Mouse (Mus musculus) embryonic stem cell, embryonic (primary cell): ENCODE measurements around the gene Cfap77.

Experiments
- CTCF ChIA-PET, 4 experiments: fragments of 300-600 bp in 2 of 4; fragments of 350-600 bp in 2 of 4; sonication (Branson Sonifier 250); formaldehyde crosslinking; loops; one replicate each; lab custom pipeline; 2022; ENCODE audit warnings: inconsistent platforms in 2 of 4; lab: Charles Lee
- POLR2A ChIA-PET, 4 experiments: fragments of 300-600 bp in 2 of 4; fragments of 350-600 bp in 2 of 4; sonication (Branson Sonifier 250); formaldehyde crosslinking; loops; one replicate each; lab custom pipeline; 2022; ENCODE audit warnings: antibody characterized with exemption in 4 of 4, inconsistent platforms in 1 of 4; lab: Charles Lee

Gene Cfap77

DNA sequence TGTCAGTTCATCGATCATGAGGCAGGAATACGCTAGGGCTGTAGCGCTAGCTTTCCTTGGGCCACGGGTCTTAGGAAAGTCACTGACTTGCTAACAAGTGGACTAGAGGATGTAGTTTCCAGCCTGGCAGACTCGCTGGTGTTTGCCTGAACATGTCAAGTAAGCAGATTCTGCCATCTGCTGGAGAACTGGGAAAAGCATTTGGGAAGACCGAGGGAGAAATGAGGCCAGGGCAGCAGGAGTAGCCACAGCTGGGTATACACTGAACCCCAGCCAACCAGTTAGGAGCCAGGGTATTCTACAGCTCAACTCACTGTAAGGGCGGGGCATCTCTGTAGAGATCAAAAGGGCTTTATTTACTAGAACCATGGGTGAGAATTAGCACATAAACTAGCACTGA is 11.5 kb upstream of the Cfap77 start:
- ChIA-PET POLR2A (interaction anchor here (0.6 to 6.5 kb wide), 44 partner anchors 8 to 1994 kb away, joined by 3 to 86 read pairs (median 4); partner anchors contain the start of genes Setx (in 2 of the 4), Cfap77 (in 1 of the 4) and Rapgef1 (in 1 of the 4)), CTCF (interaction anchor here (0.5 to 3.4 kb wide), 32 partner anchors 9 to 602 kb away, joined by 3 to 16 read pairs (median 4); partner anchors contain the start of gene Cfap77 (in 2 of the 4))

DNA sequence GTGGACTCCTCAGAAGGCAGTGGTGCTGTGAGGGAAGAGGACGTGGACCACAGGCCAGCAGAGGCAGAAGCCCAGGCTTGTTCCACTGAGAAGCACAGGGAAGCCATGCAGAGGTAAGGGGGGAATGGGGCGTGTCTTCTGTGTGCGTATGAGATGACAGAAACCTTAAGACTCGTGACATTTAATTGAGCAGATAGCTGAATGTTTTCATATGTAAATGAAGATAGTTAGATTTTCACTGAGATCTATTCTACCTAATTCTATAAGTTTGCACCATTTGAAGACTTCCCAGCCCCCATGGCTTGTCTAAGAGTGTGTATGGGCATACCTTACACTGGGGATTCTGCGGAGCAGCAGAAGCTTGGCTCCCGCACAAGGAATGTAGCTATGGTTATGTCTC is 10.9 kb upstream of the Cfap77 start:
- CTCF ChIA-PET, result interaction anchor here (0.6 to 3.4 kb wide), 25 partner anchors 10 to 1024 kb away, joined by 3 to 16 read pairs (median 4); partner anchors contain the start of gene Cfap77 (in 2 of the 4)
- POLR2A ChIA-PET, result interaction anchor here (0.6 to 6.5 kb wide), 48 partner anchors 8 to 1995 kb away, joined by 3 to 86 read pairs (median 4); partner anchors contain the start of genes Cfap77 (in 2 of the 4), Setx (in 2 of the 4), Ak8 (in 1 of the 4) and Spaca9 (in 1 of the 4)

- POLR2A ChIA-PET, result interaction anchor here (0.6 to 5.7 kb wide), 55 partner anchors 8 to 761 kb away, joined by 3 to 70 read pairs (median 4); partner anchors contain the start of genes Barhl1 (in 2 of the 4), Ddx31 (in 1 of the 4), Gtf3c4 (in 1 of the 4) and Setx (in 1 of the 4)
- CTCF ChIA-PET, result interaction anchor here (0.6 to 1.4 kb wide), 16 partner anchors 8 to 596 kb away, joined by 3 to 19 read pairs (median 4); no protein-coding TSS in a partner anchor
These were observed 5.3 kb upstream of the Cfap77 start, which contains the start of gene Ttf1 for GRCm38 (mm10) chr2:29060135-29060597. Gene Ttf1 (plus strand): TSS chr2:29060262.

DNA sequence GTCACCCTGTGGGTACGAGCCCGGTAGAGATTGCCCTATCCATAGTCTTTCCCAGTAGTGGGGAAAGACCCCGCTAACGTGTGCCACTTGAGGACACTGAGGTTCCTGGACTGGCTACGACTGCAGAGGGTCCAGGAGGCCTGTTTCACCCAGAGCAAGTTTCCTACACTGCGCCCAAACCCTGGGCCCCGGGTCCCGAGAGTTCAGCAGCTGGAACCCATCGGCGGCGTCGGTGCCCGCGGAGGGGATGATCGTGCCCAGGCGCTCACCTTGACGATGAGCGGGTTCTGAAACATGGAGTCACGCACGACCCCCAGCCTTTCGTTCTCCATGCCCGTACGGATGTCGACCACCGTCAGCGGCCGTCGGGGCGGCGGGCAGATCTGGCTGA is 326 bp downstream of the Cfap77 start:
- CTCF ChIA-PET, result interaction anchor here in 3 of 4 experiments (0.6 to 2.2 kb wide), 10 partner anchors 11 to 680 kb away, joined by 3 to 18 read pairs (median 6); partner anchors contain the start of gene Spaca9 (in 1 of the 3)
- POLR2A ChIA-PET, result interaction anchor here in 3 of 4 experiments (1.0 to 2.8 kb wide), 6 partner anchors 11 to 75 kb away, joined by 3 to 10 read pairs (median 4); no protein-coding TSS in a partner anchor

DNA sequence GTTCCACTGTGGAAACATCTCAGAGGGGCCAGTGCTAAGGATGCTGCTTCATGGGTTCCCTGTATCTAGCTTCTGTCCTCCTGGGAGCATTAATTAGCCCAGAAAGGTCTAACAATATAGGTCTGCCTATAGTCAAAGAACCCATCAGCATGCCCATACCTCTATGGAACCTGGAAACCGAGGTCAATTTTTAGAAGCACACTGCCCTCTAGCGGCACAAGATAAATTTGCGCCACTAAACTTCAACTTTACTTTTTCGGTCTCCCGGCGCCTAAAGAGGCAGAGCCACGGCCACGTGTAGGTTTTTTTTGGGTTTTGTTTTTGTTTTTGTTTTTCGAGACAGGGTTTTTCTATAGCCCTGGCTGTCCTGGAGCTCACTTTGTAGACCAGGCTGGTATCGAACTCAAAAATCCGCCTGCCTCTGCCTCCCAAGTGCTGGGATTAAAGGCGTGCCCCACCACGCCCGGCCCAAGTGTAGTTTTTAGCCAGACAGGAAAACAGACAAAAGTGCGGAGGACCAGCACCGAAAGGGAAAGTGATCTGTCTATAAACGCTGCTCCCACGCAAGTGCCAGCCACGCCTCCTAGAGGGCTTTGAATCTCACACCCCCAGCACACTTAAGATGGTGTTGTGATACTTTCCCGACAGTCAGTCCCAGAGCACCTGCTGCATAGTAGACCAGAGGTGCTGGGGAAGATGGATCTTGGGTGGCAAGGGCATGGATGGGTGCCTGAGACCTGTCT is 893 bp downstream of the Cfap77 start:
- ChIA-PET POLR2A (interaction anchor here in 3 of 4 experiments (1.4 to 2.8 kb wide), 3 partner anchors 12 to 23 kb away, joined by 3 to 10 read pairs (median 9); no protein-coding TSS in a partner anchor), CTCF (interaction anchor here (0.6 to 3.2 kb wide), 24 partner anchors 12 to 355 kb away, joined by 3 to 43 read pairs (median 7); partner anchors contain the start of gene Spaca9 (in 1 of the 4))

GRCm38 (mm10) chr2:29052943-29053454 is 1.9 kb downstream of the Cfap77 start:
- POLR2A ChIA-PET, result interaction anchor here (0.6 to 2.8 kb wide), 7 partner anchors 11 to 137 kb away, joined by 3 to 10 read pairs (median 4); no protein-coding TSS in a partner anchor
- CTCF ChIA-PET, result interaction anchor here (0.6 to 3.2 kb wide), 127 partner anchors 9 to 613 kb away, joined by 3 to 43 read pairs (median 4); partner anchors contain the start of genes Barhl1 (in 2 of the 4), Ddx31 (in 1 of the 4), Gtf3c4 (in 1 of the 4) and Gtf3c5 (in 1 of the 4)

- ChIA-PET CTCF (interaction anchor here (0.6 to 3.2 kb wide), 36 partner anchors 8 to 567 kb away, joined by 3 to 43 read pairs (median 6); partner anchors contain the start of genes Barhl1 (in 1 of the 4) and Rapgef1 (in 1 of the 4)), POLR2A (interaction anchor here in 2 of 4 experiments (0.8 to 1.2 kb wide), 3 partner anchors 18 to 75 kb away, joined by 3 to 4 read pairs (median 3); no protein-coding TSS in a partner anchor)
These were observed 2.9 kb downstream of the Cfap77 start for GRCm38 (mm10) chr2:29051932-29052331.

- CTCF ChIA-PET, result interaction anchor here (0.6 to 3.0 kb wide), 9 partner anchors 70 to 542 kb away, joined by 3 to 9 read pairs (median 3); no protein-coding TSS in a partner anchor
- POLR2A ChIA-PET, result interaction anchor here (0.6 to 1.9 kb wide), 10 partner anchors 10 to 793 kb away, joined by 3 to 7 read pairs (median 4); partner anchors contain the start of genes Barhl1 (in 1 of the 4) and Tsc1 (in 1 of the 4)
These were observed 8.7 kb downstream of the Cfap77 start for GRCm38 (mm10) chr2:29046151-29046550.

DNA sequence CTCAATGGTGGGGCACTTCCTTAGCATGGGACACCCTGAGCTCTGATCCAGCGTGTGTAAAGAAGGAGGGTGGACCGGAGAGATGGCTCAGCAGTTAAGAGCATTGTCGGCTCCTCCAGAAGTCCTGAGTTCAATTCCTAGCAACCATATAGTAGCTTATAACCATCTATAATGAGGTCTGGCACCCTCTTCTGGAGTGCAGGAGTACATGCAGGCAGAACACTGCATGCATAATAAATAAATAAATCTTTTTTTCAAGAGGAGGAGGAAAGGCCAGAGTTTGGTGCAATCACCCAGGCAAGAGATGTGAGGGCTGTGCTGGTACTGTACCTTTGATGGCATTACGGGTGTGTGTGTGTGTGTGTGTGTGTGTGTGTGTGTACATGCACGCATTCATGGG is 12.7 kb downstream of the Cfap77 start:
- CTCF ChIA-PET, result interaction anchor here (0.5 to 2.8 kb wide), 32 partner anchors 9 to 1816 kb away, joined by 3 to 23 read pairs (median 4); partner anchors contain the start of gene Ttf1 (in 2 of the 4)

GRCm38 (mm10) chr2:29041477-29041768 is 13.4 kb downstream of the Cfap77 start:
- POLR2A ChIA-PET, result interaction anchor here (0.8 to 3.9 kb wide), 12 partner anchors 8 to 211 kb away, joined by 3 to 16 read pairs (median 3); partner anchors contain the start of gene Ttf1 (in 1 of the 4)
- CTCF ChIA-PET, result interaction anchor here (0.8 to 2.8 kb wide), 17 partner anchors 8 to 327 kb away, joined by 3 to 23 read pairs (median 6); partner anchors contain the start of gene Ttf1 (in 1 of the 4)

More for the DNA sequence above, 12.7 kb downstream of the Cfap77 start:
- POLR2A ChIA-PET, result interaction anchor here (0.6 to 3.9 kb wide), 14 partner anchors 9 to 742 kb away, joined by 3 to 16 read pairs (median 3); partner anchors contain the start of gene Ttf1 (in 1 of the 4)

GRCm38 (mm10) chr2:29040594-29041476 is 14.0 kb downstream of the Cfap77 start:
- ChIA-PET CTCF (interaction anchor here (0.6 to 2.8 kb wide), 13 partner anchors 7 to 1003 kb away, joined by 3 to 23 read pairs (median 7); no protein-coding TSS in a partner anchor), POLR2A (interaction anchor here in 2 of 4 experiments (0.8 to 3.9 kb wide), 8 partner anchors 8 to 200 kb away, joined by 3 to 16 read pairs (median 3); partner anchors contain the start of genes Ddx31 (in 1 of the 2), Gtf3c4 (in 1 of the 2) and Ttf1 (in 1 of the 2))

GRCm38 (mm10) chr2:29039741-29040140 is 15.1 kb downstream of the Cfap77 start:
- CTCF ChIA-PET, result interaction anchor here in 3 of 4 experiments (0.6 to 2.5 kb wide), 3 partner anchors 36 to 116 kb away, joined by 4 to 10 read pairs (median 4); no protein-coding TSS in a partner anchor
- POLR2A ChIA-PET, result interaction anchor here in 1 of 4 experiments (1.0 to 3.9 kb wide), 2 partner anchors 21 to 199 kb away, joined by 3 to 16 read pairs; partner anchors contain the start of genes Ddx31, Gtf3c4 and Ttf1

- POLR2A ChIA-PET, result interaction anchor here in 1 of 4 experiments (0.5 to 1.0 kb wide), 3 partner anchors 11 to 75 kb away, joined by 3 read pairs; no protein-coding TSS in a partner anchor
- CTCF ChIA-PET, result no interaction called here
These were observed 19.2 kb downstream of the Cfap77 start for GRCm38 (mm10) chr2:29035698-29036097.

DNA sequence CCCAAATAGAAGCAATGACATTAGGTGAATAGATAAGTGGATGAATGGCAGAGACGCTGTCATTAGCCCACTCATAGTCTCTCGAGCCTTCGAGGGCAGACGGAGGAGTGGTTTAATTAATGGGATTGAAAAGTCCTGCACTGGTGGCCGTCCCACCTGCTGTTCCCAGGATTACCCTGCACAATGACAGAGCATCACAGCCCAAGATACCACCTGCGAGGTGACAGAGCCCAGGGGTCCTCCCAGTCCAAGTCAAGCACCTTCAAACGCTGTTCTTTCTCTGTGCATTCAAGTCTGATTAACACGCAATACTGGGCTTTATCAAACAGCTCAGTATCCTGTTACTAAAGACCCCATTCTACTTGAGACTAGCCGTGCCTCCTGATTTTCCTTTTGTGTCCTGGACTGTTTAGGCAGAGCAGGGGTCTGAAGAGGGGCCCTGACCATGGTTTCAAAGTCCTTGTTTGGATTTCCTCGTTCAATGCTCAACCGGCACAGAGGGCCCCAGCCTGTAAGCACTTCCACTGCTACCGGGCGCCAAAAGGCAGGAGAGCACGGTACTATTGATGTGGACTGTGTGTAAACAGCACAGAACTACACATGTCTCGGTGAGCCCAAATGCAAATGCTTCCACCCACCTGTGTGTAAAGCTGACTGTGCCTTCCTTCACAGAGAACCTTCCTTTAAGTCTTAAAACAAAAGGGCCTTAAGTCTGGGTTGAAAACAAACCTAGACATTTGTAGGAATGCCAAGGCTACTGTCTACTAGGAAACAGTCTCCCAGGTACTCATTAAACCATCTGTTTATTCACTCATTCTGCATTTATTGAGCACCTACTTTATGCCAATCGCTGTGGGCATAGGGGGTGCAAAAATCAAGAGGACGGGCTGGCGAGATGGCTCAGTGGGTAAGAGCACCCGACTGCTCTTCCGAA is 20.1 kb downstream of the Cfap77 start:
- ChIA-PET CTCF (interaction anchor here in 2 of 4 experiments (0.6 to 2.4 kb wide), 5 partner anchors 7 to 111 kb away, joined by 3 to 11 read pairs (median 7); no protein-coding TSS in a partner anchor), POLR2A (interaction anchor here in 2 of 4 experiments (0.5 to 1.4 kb wide), 4 partner anchors 11 to 25 kb away, joined by 3 to 4 read pairs (median 4); partner anchors contain the start of gene Ttf1 (in 1 of the 2))
